ENCODE assay signal across 20 mouse cellular contexts in genomic region chr17:67581839-67582238, GRCm38 (mm10). TPM values are rescaled to one million over a fixed set of nuclear protein-coding genes. Genes with fewer than 3 reads are reported as not detected.
"Had no signal": no experiment of that assay in that cellular context is flagged by ENCODE, and none has a peak within 500 bp of the region (broad histone marks: within the 10 kb centered on the region; RNA-seq: fewer than 3 reads in every experiment).

No protein-coding gene starts in this region.

- H3K4me1 ChIP-seq: limb, embryonic 12.5 days; liver, embryonic 13.5 days; megakaryocyte, embryonic 14.5 days; neural tube, embryonic 12.5 days had no signal

- DNase-seq: kidney, adult 8-10 months; kidney, postnatal 10 days; liver; liver, embryonic 13.5 days; liver, postnatal 0 days; lung, postnatal 10 days; midbrain, embryonic 14.5 days; thymus, postnatal 36 days had no signal

- ATAC-seq: intestine, embryonic 16.5 days; liver, postnatal 0 days had no signal

- H3K4me2 ChIP-seq: limb, embryonic 12.5 days; liver, embryonic 13.5 days; neural tube, embryonic 12.5 days had no signal

- H3K9ac ChIP-seq: limb, embryonic 12.5 days; liver, embryonic 13.5 days; liver, postnatal 0 days; neural tube, embryonic 12.5 days had no signal

- H3K4me3 ChIP-seq: limb, embryonic 12.5 days; liver, embryonic 13.5 days; megakaryocyte, embryonic 14.5 days; neural tube, embryonic 12.5 days had no signal

- H3K27me3 ChIP-seq: liver, embryonic 13.5 days; megakaryocyte, embryonic 14.5 days; neural tube, embryonic 12.5 days had no signal

- H3K27ac ChIP-seq: limb, embryonic 12.5 days; liver, embryonic 13.5 days; macrophage; neural tube, embryonic 12.5 days had no signal

- H3K9me3 ChIP-seq: limb, embryonic 12.5 days; liver, embryonic 13.5 days; neural tube, embryonic 12.5 days had no signal

- H3K36me3 ChIP-seq: limb, embryonic 12.5 days; liver, embryonic 13.5 days; neural tube, embryonic 12.5 days had no signal

RNA-seq across cellular contexts. Expression of gene Lrrc30, which starts 50.7 kb away (rescaled TPM):
- total RNA-seq: layer of hippocampus, adult 8-10 months; layer of hippocampus, postnatal 14 days; left cerebral cortex, adult 8-10 months; left cerebral cortex, postnatal 25 days; monocyte, adult 5-6 weeks; neutrophil, adult 5-6 weeks had no signal
- polyA plus RNA-seq: intestine, embryonic 16.5 days; liver, embryonic 13.5 days; liver, postnatal 0 days; macrophage; midbrain, embryonic 14.5 days; neural tube, embryonic 12.5 days; thymus, postnatal 0 days had no signal
